Mouse (Mus musculus): ENCODE measurements around the gene Arhgap31. TPM values are rescaled to one million over a fixed set of nuclear protein-coding genes. Genes with fewer than 3 reads are reported as not detected.

The Arhgap31 gene
- polyA plus RNA-seq, 1 experiment = not detected

DNA sequence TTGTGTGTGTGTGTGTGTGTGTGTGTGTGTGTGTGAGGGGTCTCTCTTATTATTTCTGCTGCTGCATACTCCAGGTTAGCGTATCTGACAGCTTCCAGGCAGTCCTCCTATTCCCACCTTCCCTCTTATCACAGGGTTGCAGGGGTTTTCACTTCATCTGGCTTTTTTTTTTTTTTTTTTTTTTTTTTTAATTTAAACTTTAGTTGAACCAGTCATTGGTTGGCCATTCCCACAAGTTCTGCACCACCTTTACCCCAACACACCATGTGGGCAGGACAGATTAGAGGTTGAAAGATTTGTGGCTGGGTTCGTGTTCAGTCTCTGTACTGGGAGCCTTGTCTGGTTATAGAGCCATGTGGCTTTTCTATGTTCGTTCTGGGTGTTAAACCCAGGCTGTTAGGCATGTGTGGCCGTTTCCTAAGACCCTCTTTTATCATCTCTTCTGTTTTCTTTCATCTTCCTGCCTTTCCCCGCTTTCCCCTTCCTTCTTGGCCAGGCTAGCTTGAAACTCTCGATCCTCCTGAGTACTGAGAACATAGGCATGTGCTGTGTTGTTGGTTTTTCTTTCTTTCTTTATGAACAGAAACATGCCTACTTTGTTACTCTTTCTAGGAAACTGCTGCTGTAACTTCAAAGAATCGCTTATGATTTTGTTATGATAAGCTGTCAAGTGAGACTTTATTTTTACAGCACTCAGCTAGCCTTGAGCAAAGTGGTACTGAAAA, 42.5 kb upstream of the Arhgap31 start:
- H3K4me1 ChIP-seq (ENCODE audit: control insufficient read depth, insufficient read depth, low read length) = no peaks in the 10 kb centered on the region
- WGBS = 64% methylated on average over 7 of the region's 7 CpGs
- H3K4me3 ChIP-seq (ENCODE audit: insufficient read depth, low read depth, low read length) = no peak overlapping the region
- no peak overlapping the region for H3K27ac ChIP-seq (ENCODE audit: insufficient read depth, low read depth, low read length)
- TF ChIP-seq POLR2A (IDR thresholded peaks at IDR 0.05; ENCODE audit: insufficient read depth, low read depth, low read length) (no peak), CTCF (IDR thresholded peaks at IDR 0.05; ENCODE audit: insufficient read depth, low read depth, low read length) (no peak)

DNA sequence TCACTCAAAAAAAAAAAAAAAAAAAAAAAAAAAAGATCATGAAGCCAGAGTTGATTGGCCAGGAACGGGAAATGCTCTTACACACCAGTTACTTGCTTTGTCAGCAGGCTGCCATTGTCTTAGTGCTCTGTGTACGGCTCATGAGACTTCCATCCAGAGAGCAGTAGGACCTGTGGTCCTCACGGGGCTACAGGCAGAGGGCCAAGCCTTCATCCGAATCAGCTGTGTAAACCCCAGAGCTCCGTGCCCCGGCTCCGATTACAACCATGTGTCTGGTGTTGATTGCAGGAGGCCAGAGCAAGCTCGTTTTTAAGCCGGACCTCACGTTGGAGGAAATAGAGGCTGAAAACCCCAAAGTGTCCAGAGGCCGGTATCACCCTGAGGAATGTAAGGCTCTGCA, 40.6 kb upstream of the Arhgap31 start:
- no peak for TF ChIP-seq CTCF (IDR thresholded peaks at IDR 0.05; ENCODE audit: insufficient read depth, low read depth, low read length)
- TF ChIP-seq POLR2A (IDR thresholded peaks at IDR 0.05; ENCODE audit: insufficient read depth, low read depth, low read length) = no peak

DNA sequence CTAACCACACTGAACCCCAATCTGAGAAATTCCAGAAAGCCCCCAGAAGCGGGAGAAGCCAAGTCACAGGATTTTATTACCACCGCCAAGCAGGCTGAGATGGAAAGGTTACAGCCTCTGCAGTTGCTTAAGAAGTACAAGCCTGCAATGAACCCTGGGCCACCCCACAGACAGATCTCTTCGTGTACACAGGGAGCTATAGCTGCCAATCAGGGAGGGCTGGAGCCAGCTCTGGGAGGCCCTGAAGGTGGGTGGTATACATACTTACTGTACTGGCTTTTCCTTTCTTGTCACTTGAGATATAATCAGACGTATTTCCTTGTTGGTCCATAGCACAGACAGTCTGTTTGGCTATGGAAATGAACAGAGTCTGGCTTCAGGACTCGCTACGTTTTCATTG, 37.7 kb upstream of the Arhgap31 start:
- TF ChIP-seq CTCF (IDR thresholded peaks at IDR 0.05; ENCODE audit: insufficient read depth, low read depth, low read length) (no peak), POLR2A (IDR thresholded peaks at IDR 0.05; ENCODE audit: insufficient read depth, low read depth, low read length) (no peak)
- H3K27ac ChIP-seq (ENCODE audit: insufficient read depth, low read depth, low read length) = no peak overlapping the region
- H3K4me1 ChIP-seq (ENCODE audit: control insufficient read depth, insufficient read depth, low read length) = no peaks in the 10 kb centered on the region
- WGBS = 90% methylated on average over 6 of the region's 6 CpGs
- H3K4me3 ChIP-seq (ENCODE audit: insufficient read depth, low read depth, low read length) = no peak overlapping the region

More for the DNA sequence above, 40.6 kb upstream of the Arhgap31 start:
- Histone ChIP-seq H3K4me1 (ENCODE audit: control insufficient read depth, insufficient read depth, low read length) (no peaks in the 10 kb centered on the region), H3K4me3 (ENCODE audit: insufficient read depth, low read depth, low read length) (no peak overlapping the region), H3K27ac (ENCODE audit: insufficient read depth, low read depth, low read length) (no peak overlapping the region)
- 62% methylated on average over 11 of the region's 11 CpGs for WGBS

DNA sequence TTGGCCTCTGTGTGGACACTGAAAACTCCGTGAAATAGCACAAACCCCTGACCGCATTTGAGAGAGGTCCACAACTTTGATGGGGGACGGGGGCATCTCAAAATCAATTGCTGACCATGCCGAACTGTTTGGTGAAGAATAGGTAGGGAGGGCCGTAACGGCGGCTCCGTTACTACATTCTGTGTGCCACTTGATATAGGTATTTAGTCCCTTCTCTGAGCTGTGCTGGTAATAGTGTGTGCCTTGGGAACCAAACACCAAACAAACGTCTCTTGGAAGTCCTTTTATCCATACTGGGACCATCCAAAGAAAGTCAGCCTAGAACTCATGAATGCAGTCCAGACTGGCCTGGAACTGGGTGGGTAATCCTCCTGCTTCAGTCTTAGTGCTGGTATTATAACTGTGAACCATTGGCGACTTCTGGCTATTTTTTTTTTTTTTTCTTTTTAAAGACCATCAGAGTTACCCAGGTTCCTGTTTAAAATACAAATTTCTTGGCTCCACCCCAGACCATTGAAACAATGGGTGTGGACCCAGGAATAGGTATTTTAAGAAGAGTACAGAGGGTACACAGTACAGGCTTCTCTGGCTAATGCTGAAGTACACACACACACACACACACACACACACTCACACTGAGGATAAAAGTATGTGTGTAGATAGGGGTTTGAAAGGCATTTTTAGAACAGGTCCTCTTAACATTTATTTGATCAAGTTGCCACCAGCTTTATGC, 31.0 kb upstream of the Arhgap31 start:
- Histone ChIP-seq H3K4me3 (ENCODE audit: insufficient read depth, low read depth, low read length) (no peak overlapping the region), H3K27ac (ENCODE audit: insufficient read depth, low read depth, low read length) (no peak overlapping the region), H3K4me1 (ENCODE audit: control insufficient read depth, insufficient read depth, low read length) (no peaks in the 10 kb centered on the region)
- 90% methylated on average over 10 of the region's 10 CpGs for WGBS
- TF ChIP-seq POLR2A (IDR thresholded peaks at IDR 0.05; ENCODE audit: insufficient read depth, low read depth, low read length) (no peak), CTCF (IDR thresholded peaks at IDR 0.05; ENCODE audit: insufficient read depth, low read depth, low read length) (no peak)

DNA sequence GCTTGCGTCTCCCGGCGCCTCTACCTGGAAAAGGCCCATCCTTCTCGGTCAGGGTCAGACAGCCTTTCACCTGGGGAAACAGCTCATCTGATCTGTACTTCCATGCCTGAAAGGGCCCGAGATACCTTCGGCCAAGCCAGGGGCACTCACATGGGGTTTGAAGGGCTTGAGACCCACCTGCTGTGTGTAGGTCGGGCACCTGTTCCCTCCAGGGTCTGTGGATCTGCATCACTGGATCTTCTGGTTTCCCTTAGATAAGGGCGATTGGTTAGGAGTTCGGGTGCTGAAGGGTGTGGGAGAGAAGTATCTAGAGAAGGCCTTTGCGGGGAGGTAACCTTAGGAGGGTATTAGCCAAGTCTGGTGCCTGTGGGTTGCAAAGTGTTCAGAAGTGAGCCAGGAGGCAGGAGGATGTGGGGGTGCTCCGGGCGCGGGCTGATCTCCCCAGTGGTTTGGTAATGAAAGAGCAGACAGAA, 29.6 kb upstream of the Arhgap31 start:
- under 1% methylated on average over 13 of the region's 13 CpGs for WGBS
- TF ChIP-seq POLR2A (IDR thresholded peaks at IDR 0.05; ENCODE audit: insufficient read depth, low read depth, low read length) (no peak), CTCF (IDR thresholded peaks at IDR 0.05; ENCODE audit: insufficient read depth, low read depth, low read length) (no peak)
- no peaks in the 10 kb centered on the region for H3K4me1 ChIP-seq (ENCODE audit: control insufficient read depth, insufficient read depth, low read length)
- H3K4me3 ChIP-seq (ENCODE audit: insufficient read depth, low read depth, low read length) = peak overlapping the region; percentile 89
- H3K27ac ChIP-seq (ENCODE audit: insufficient read depth, low read depth, low read length) = no peak overlapping the region

DNA sequence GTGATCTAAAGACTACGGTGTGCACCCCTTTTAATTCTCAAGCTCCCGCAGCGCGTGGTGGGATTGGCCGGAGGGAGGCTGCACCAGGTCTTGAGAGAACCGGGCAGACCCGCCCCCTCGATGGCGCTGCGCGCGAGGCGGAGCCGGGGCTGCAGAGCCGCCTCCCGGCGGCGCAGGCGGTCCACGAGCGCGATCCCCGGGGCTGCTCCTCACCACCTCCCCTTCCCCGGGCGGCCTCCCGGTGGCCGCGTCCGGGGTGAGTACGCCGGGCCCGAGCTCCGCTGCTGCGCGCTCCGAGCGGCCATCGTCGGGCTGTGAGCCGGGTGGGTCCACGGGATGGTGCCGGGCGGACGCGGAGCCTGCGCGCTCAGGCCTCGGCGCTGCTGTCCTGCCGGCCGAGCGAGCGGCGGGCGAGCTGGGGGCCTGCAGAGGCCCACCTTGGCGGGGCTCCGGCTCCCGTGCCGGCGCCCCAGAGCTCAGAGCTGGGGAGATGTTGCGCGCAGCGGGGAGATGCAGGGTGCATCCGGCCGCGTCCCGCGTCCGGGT, 29.1 kb upstream of the Arhgap31 start, which contains the start of gene B4galt4:
Gene B4galt4, plus strand, starts transcription at position 152 of the 546 bp plus-strand sequence.
- Histone ChIP-seq H3K4me1 (ENCODE audit: control insufficient read depth, insufficient read depth, low read length) (no peaks in the 10 kb centered on the region), H3K27ac (ENCODE audit: insufficient read depth, low read depth, low read length) (no peak within 1 kb of the TSS), H3K4me3 (ENCODE audit: insufficient read depth, low read depth, low read length) (peak within 1 kb of the TSS; percentile 89)
- TF ChIP-seq POLR2A (IDR thresholded peaks at IDR 0.05; ENCODE audit: insufficient read depth, low read depth, low read length) = peak; percentile 64; the same call in 1 of the 2 replicates
- no peak for TF ChIP-seq CTCF (IDR thresholded peaks at IDR 0.05; ENCODE audit: insufficient read depth, low read depth, low read length)
- WGBS = under 1% methylated on average over 69 of the region's 69 CpGs

DNA sequence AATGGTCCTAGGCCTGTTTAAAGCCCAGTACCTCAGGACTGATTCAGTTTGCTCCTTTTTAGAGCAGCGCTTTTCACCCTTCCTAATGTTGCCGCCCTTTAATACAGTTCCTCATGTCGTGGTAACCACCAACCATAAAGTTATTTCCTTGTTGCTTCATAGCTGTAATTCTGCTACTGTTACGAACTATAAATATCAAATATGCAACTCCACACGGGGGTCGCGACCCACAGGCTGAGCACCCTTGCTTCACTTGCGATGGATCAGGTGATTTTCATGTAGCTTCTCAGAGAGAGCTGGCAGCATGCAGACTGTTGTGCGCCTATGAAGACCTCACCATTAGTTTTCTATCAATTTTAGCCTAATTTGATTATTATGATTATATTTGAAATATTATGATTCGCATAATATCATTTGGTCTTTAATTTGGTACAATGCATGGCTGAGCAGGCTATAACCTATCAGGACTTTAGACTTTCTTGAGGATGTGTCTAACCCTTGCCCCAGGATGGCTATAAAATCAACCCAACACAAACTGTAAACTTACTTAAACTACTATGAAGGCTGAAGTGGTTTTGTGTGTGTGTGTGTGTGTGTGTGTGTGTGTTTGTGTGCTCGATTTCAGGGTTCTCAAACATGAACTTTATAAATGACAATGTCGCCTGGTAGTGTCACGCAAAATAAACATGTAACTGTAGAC, 28.3 kb upstream of the Arhgap31 start:
- no peak for TF ChIP-seq CTCF (IDR thresholded peaks at IDR 0.05; ENCODE audit: insufficient read depth, low read depth, low read length)
- no peak for TF ChIP-seq POLR2A (IDR thresholded peaks at IDR 0.05; ENCODE audit: insufficient read depth, low read depth, low read length)
- Histone ChIP-seq H3K27ac (ENCODE audit: insufficient read depth, low read depth, low read length) (no peak overlapping the region), H3K4me1 (ENCODE audit: control insufficient read depth, insufficient read depth, low read length) (no peaks in the 10 kb centered on the region), H3K4me3 (ENCODE audit: insufficient read depth, low read depth, low read length) (no peak overlapping the region)
- WGBS = 90% methylated on average over 13 of the region's 13 CpGs

DNA sequence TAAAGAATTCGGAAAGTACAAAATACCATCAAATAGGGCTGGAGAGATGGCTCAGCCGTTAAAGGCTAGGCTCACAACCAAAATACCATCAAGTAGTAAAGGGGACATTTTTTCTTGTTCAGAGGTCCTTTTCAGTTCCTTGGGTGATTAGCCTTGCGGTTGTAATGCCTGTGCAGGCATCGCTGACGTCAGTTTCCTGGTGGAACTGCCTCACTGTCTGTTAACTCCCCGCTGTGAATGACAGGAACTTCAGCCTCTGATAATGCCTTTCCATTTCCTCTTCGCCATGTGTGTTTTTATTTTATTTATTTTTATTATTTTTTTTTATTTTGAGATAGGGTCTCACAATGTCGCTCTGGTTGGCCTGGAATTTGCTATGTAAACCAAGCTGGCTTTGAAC, 17.8 kb upstream of the Arhgap31 start:
- H3K4me1 ChIP-seq (ENCODE audit: control insufficient read depth, insufficient read depth, low read length) = no peaks in the 10 kb centered on the region
- TF ChIP-seq POLR2A (IDR thresholded peaks at IDR 0.05; ENCODE audit: insufficient read depth, low read depth, low read length) (no peak), CTCF (IDR thresholded peaks at IDR 0.05; ENCODE audit: insufficient read depth, low read depth, low read length) (no peak)
- H3K27ac ChIP-seq (ENCODE audit: insufficient read depth, low read depth, low read length) = no peak overlapping the region
- 73% methylated on average over 8 of the region's 8 CpGs for WGBS
- no peak overlapping the region for H3K4me3 ChIP-seq (ENCODE audit: insufficient read depth, low read depth, low read length)

Measured in olfactory bulb, adult 2 months (tissue).